Mouse (Mus musculus): ENCODE measurements around the gene Slc26a10.

Slc26a10 gene

GRCm38 (mm10) chr10:127179871-127180694, at the start of gene Slc26a10:
Gene Slc26a10, minus strand, starts transcription at chr10:127180645.
- no peak for DNase-seq (ENCODE audit: low spot score in 2 of 2)

- DNase-seq (ENCODE audit: low spot score in 2 of 2) = peak; percentile 42 to 73
Measured at GRCm38 (mm10) chr10:127228897-127229296, 48.5 kb upstream of the Slc26a10 start.

- no peak for DNase-seq (ENCODE audit: low spot score in 2 of 2)
Measured at GRCm38 (mm10) chr10:127227163-127227562, 46.7 kb upstream of the Slc26a10 start.

- no peak for DNase-seq (ENCODE audit: low spot score in 2 of 2)
Measured at GRCm38 (mm10) chr10:127226318-127226895, 46.0 kb upstream of the Slc26a10 start.

- DNase-seq (ENCODE audit: low spot score in 2 of 2) = peak; percentile 53 to 59
Measured at GRCm38 (mm10) chr10:127225732-127226131, 45.3 kb upstream of the Slc26a10 start.

- DNase-seq (ENCODE audit: low spot score in 2 of 2) = no peak
Measured at GRCm38 (mm10) chr10:127225213-127225612, 44.8 kb upstream of the Slc26a10 start.

GRCm38 (mm10) chr10:127218339-127218738, 37.9 kb upstream of the Slc26a10 start:
- no peak for DNase-seq (ENCODE audit: low spot score in 2 of 2)

GRCm38 (mm10) chr10:127217177-127217576, 36.7 kb upstream of the Slc26a10 start:
- no peak for DNase-seq (ENCODE audit: low spot score in 2 of 2)

GRCm38 (mm10) chr10:127216456-127216855, 36.0 kb upstream of the Slc26a10 start:
- DNase-seq (ENCODE audit: low spot score in 2 of 2) = no peak

- DNase-seq (ENCODE audit: low spot score in 2 of 2) = no peak
Measured at GRCm38 (mm10) chr10:127214422-127214803, 34.0 kb upstream of the Slc26a10 start.

GRCm38 (mm10) chr10:127213704-127214421, 33.4 kb upstream of the Slc26a10 start:
- no peak for DNase-seq (ENCODE audit: low spot score in 2 of 2)

- no peak for DNase-seq (ENCODE audit: low spot score in 2 of 2)
Measured at GRCm38 (mm10) chr10:127213272-127213671, 32.8 kb upstream of the Slc26a10 start.

- DNase-seq (ENCODE audit: low spot score in 2 of 2) = peak; percentile 92 to 93
Measured at GRCm38 (mm10) chr10:127211414-127211854, 31.0 kb upstream of the Slc26a10 start, which contains the start of gene Pip4k2c. Gene Pip4k2c, minus strand, starts transcription at chr10:127211585.

GRCm38 (mm10) chr10:127210961-127211405, 30.5 kb upstream of the Slc26a10 start:
- DNase-seq (ENCODE audit: low spot score in 2 of 2) = peak in 1 of 2 experiments; percentile 32

GRCm38 (mm10) chr10:127209928-127210570, 29.6 kb upstream of the Slc26a10 start:
- no peak for DNase-seq (ENCODE audit: low spot score in 2 of 2)

- no peak for DNase-seq (ENCODE audit: low spot score in 2 of 2)
Measured at GRCm38 (mm10) chr10:127208921-127209320, 28.5 kb upstream of the Slc26a10 start.

GRCm38 (mm10) chr10:127205373-127205772, 24.9 kb upstream of the Slc26a10 start:
- DNase-seq (ENCODE audit: low spot score in 2 of 2) = peak in 1 of 2 experiments; percentile 38

- no peak for DNase-seq (ENCODE audit: low spot score in 2 of 2)
Measured at GRCm38 (mm10) chr10:127204589-127204988, 24.1 kb upstream of the Slc26a10 start.

GRCm38 (mm10) chr10:127203106-127203505, 22.7 kb upstream of the Slc26a10 start:
- DNase-seq (ENCODE audit: low spot score in 2 of 2) = no peak

- no peak for DNase-seq (ENCODE audit: low spot score in 2 of 2)
Measured at GRCm38 (mm10) chr10:127200279-127200678, 19.8 kb upstream of the Slc26a10 start.

GRCm38 (mm10) chr10:127199474-127199873, 19.0 kb upstream of the Slc26a10 start:
- no peak for DNase-seq (ENCODE audit: low spot score in 2 of 2)

- no peak for DNase-seq (ENCODE audit: low spot score in 2 of 2)
Measured at GRCm38 (mm10) chr10:127199068-127199467, 18.6 kb upstream of the Slc26a10 start.

Data from spleen, postnatal 36 days (tissue).